Mouse (Mus musculus): ENCODE data around the gene Lst1. TPM values are rescaled to one million over a fixed set of nuclear protein-coding genes. Genes with fewer than 3 reads are reported as not detected.
A peak's percentile ranks its signal among the peaks of the same experiment; 100 is the strongest.

The Lst1 gene
- polyA plus RNA-seq, 1 experiment: 2.5 TPM

GRCm38 (mm10) chr17:35233114-35233980, 45.1 kb upstream of the Lst1 start, which contains the start of gene Atp6v1g2:
Gene Atp6v1g2, plus strand, starts transcription at chr17:35233660.
- peak within 1 kb of the TSS; percentile 64 for H3K9ac ChIP-seq (ENCODE audit: low read depth, poor library complexity, severe bottlenecking)
- no peaks in the 10 kb centered on the region for H3K4me1 ChIP-seq (ENCODE audit: control insufficient read depth, insufficient read depth, low read length)
- H3K4me3 ChIP-seq (ENCODE audit: low read depth, low read length): no peak within 1 kb of the TSS
- H3K27ac ChIP-seq (ENCODE audit: insufficient read depth, low read length): no peak within 1 kb of the TSS
- H3K36me3 ChIP-seq (ENCODE audit: control insufficient read depth, insufficient read depth, low read length, poor library complexity, severe bottlenecking): peaks cover 9% of the 10 kb centered on the region; the same call in 1 of the 2 replicates
- no peaks in the 10 kb centered on the region for H3K9me3 ChIP-seq (replicated peaks; ENCODE audit: control insufficient read depth, insufficient read depth, low read length, poor library complexity, severe bottlenecking)
- no peaks in the 10 kb centered on the region for H3K27me3 ChIP-seq (ENCODE audit: control insufficient read depth, insufficient read depth, low read length, poor library complexity, severe bottlenecking)
- TF ChIP-seq CTCF (IDR thresholded peaks at IDR 0.05; ENCODE audit: low read depth, low read length): no peak
- TF ChIP-seq EP300 (IDR thresholded peaks at IDR 0.05; ENCODE audit: insufficient read depth, low read depth, low read length): no peak
- TF ChIP-seq POLR2A (IDR thresholded peaks at IDR 0.05; ENCODE audit: insufficient read depth, low read length): no peak

- no peaks in the 10 kb centered on the region for H3K27me3 ChIP-seq (ENCODE audit: control insufficient read depth, insufficient read depth, low read length, poor library complexity, severe bottlenecking)
- no peak overlapping the region for H3K4me3 ChIP-seq (ENCODE audit: low read depth, low read length)
- H3K36me3 ChIP-seq (ENCODE audit: control insufficient read depth, insufficient read depth, low read length, poor library complexity, severe bottlenecking): peaks cover 9% of the 10 kb centered on the region; the same call in 1 of the 2 replicates
- H3K9me3 ChIP-seq (replicated peaks; ENCODE audit: control insufficient read depth, insufficient read depth, low read length, poor library complexity, severe bottlenecking): no peaks in the 10 kb centered on the region
- H3K27ac ChIP-seq (ENCODE audit: insufficient read depth, low read length): no peak overlapping the region
- TF ChIP-seq EP300 (IDR thresholded peaks at IDR 0.05; ENCODE audit: insufficient read depth, low read depth, low read length) (no peak), POLR2A (IDR thresholded peaks at IDR 0.05; ENCODE audit: insufficient read depth, low read length) (no peak), CTCF (IDR thresholded peaks at IDR 0.05; ENCODE audit: low read depth, low read length) (no peak)
- H3K9ac ChIP-seq (ENCODE audit: low read depth, poor library complexity, severe bottlenecking): no peak overlapping the region
- H3K4me1 ChIP-seq (ENCODE audit: control insufficient read depth, insufficient read depth, low read length): no peaks in the 10 kb centered on the region
These were observed 44.4 kb upstream of the Lst1 start for GRCm38 (mm10) chr17:35232659-35233058.

DNA sequence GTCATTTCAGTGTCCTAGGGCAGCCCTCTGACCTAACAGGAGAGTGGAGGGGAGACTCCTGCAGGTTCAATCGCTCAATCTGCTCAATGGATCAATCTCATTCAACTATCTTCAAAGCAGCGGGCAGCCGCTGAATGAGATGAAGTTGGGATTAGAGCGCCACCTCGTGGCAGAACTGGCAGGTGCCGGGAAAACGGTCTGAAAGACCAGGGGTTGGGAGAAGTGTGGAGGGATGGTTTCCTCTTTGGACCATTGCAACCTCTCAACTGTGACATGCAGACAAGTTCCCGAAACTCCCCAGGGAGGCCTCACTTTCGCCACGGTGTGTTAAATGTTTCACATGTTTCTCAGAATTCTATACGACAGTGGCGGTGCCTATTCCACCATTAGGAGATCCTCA, 43.8 kb upstream of the Lst1 start:
- Histone ChIP-seq H3K9ac (ENCODE audit: low read depth, poor library complexity, severe bottlenecking) (no peak overlapping the region), H3K27me3 (ENCODE audit: control insufficient read depth, insufficient read depth, low read length, poor library complexity, severe bottlenecking) (no peaks in the 10 kb centered on the region), H3K36me3 (ENCODE audit: control insufficient read depth, insufficient read depth, low read length, poor library complexity, severe bottlenecking) (peaks cover 9% of the 10 kb centered on the region; the same call in 1 of the 2 replicates), H3K9me3 (replicated peaks; ENCODE audit: control insufficient read depth, insufficient read depth, low read length, poor library complexity, severe bottlenecking) (no peaks in the 10 kb centered on the region), H3K4me3 (ENCODE audit: low read depth, low read length) (no peak overlapping the region), H3K27ac (ENCODE audit: insufficient read depth, low read length) (no peak overlapping the region), H3K4me1 (ENCODE audit: control insufficient read depth, insufficient read depth, low read length) (no peaks in the 10 kb centered on the region)
- TF ChIP-seq EP300 (IDR thresholded peaks at IDR 0.05; ENCODE audit: insufficient read depth, low read depth, low read length) (no peak), CTCF (IDR thresholded peaks at IDR 0.05; ENCODE audit: low read depth, low read length) (peak; percentile 97)

GRCm38 (mm10) chr17:35231022-35231421, 42.8 kb upstream of the Lst1 start:
- no peaks in the 10 kb centered on the region for H3K4me1 ChIP-seq (ENCODE audit: control insufficient read depth, insufficient read depth, low read length)
- no peak overlapping the region for H3K9ac ChIP-seq (ENCODE audit: low read depth, poor library complexity, severe bottlenecking)
- no peak overlapping the region for H3K4me3 ChIP-seq (ENCODE audit: low read depth, low read length)
- no peaks in the 10 kb centered on the region for H3K9me3 ChIP-seq (replicated peaks; ENCODE audit: control insufficient read depth, insufficient read depth, low read length, poor library complexity, severe bottlenecking)
- H3K27me3 ChIP-seq (ENCODE audit: control insufficient read depth, insufficient read depth, low read length, poor library complexity, severe bottlenecking): no peaks in the 10 kb centered on the region
- H3K27ac ChIP-seq (ENCODE audit: insufficient read depth, low read length): no peak overlapping the region
- H3K36me3 ChIP-seq (ENCODE audit: control insufficient read depth, insufficient read depth, low read length, poor library complexity, severe bottlenecking): peaks cover 9% of the 10 kb centered on the region; the same call in 1 of the 2 replicates
- no peak for TF ChIP-seq POLR2A (IDR thresholded peaks at IDR 0.05; ENCODE audit: insufficient read depth, low read length)
- TF ChIP-seq CTCF (IDR thresholded peaks at IDR 0.05; ENCODE audit: low read depth, low read length): no peak
- no peak for TF ChIP-seq EP300 (IDR thresholded peaks at IDR 0.05; ENCODE audit: insufficient read depth, low read depth, low read length)

- H3K36me3 ChIP-seq (ENCODE audit: control insufficient read depth, insufficient read depth, low read length, poor library complexity, severe bottlenecking): peaks cover 9% of the 10 kb centered on the region; the same call in 1 of the 2 replicates
These were observed 38.4 kb upstream of the Lst1 start for GRCm38 (mm10) chr17:35226561-35227046.

GRCm38 (mm10) chr17:35225456-35225855, 37.2 kb upstream of the Lst1 start:
- Histone ChIP-seq H3K27me3 (ENCODE audit: control insufficient read depth, insufficient read depth, low read length, poor library complexity, severe bottlenecking) (no peaks in the 10 kb centered on the region), H3K9ac (ENCODE audit: low read depth, poor library complexity, severe bottlenecking) (no peak overlapping the region), H3K9me3 (replicated peaks; ENCODE audit: control insufficient read depth, insufficient read depth, low read length, poor library complexity, severe bottlenecking) (no peaks in the 10 kb centered on the region), H3K27ac (ENCODE audit: insufficient read depth, low read length) (no peak overlapping the region), H3K36me3 (ENCODE audit: control insufficient read depth, insufficient read depth, low read length, poor library complexity, severe bottlenecking) (peaks cover 3% of the 10 kb centered on the region; the same call in 1 of the 2 replicates), H3K4me1 (ENCODE audit: control insufficient read depth, insufficient read depth, low read length) (no peaks in the 10 kb centered on the region), H3K4me3 (ENCODE audit: low read depth, low read length) (no peak overlapping the region)
- TF ChIP-seq CTCF (IDR thresholded peaks at IDR 0.05; ENCODE audit: low read depth, low read length) (no peak), EP300 (IDR thresholded peaks at IDR 0.05; ENCODE audit: insufficient read depth, low read depth, low read length) (no peak)

More at GRCm38 (mm10) chr17:35226561-35227046, 38.4 kb upstream of the Lst1 start:
- H3K4me1 ChIP-seq (ENCODE audit: control insufficient read depth, insufficient read depth, low read length): no peaks in the 10 kb centered on the region
- no peaks in the 10 kb centered on the region for H3K9me3 ChIP-seq (replicated peaks; ENCODE audit: control insufficient read depth, insufficient read depth, low read length, poor library complexity, severe bottlenecking)
- H3K27ac ChIP-seq (ENCODE audit: insufficient read depth, low read length): no peak overlapping the region
- H3K9ac ChIP-seq (ENCODE audit: low read depth, poor library complexity, severe bottlenecking): no peak overlapping the region
- TF ChIP-seq POLR2A (IDR thresholded peaks at IDR 0.05; ENCODE audit: insufficient read depth, low read length) (no peak), CTCF (IDR thresholded peaks at IDR 0.05; ENCODE audit: low read depth, low read length) (no peak), EP300 (IDR thresholded peaks at IDR 0.05; ENCODE audit: insufficient read depth, low read depth, low read length) (no peak)
- no peaks in the 10 kb centered on the region for H3K27me3 ChIP-seq (ENCODE audit: control insufficient read depth, insufficient read depth, low read length, poor library complexity, severe bottlenecking)
- H3K4me3 ChIP-seq (ENCODE audit: low read depth, low read length): no peak overlapping the region
